Mouse (Mus musculus) lung, adult 18-20 months (tissue): ENCODE data around the gene Ccdc142.

Experiments
- DNase-seq, 2 experiments: peaks; one replicate each; pipeline ENCODE4 v3.0.0; 2022; ENCODE audit warnings: mixed read lengths in 2 of 2

Ccdc142 gene

GRCm38 (mm10) chr6:83101316-83101687, at the start of gene Ccdc142, which contains the start of gene Gm42688:
Gene Ccdc142 (plus strand): TSS chr6:83101601.
Gene Gm42688 (plus strand): TSS chr6:83101617.
- peak; percentile 94 to 95 for DNase-seq

- DNase-seq, result peak in 1 of 2 experiments; percentile 37
Observed at GRCm38 (mm10) chr6:83053136-83053960, 48.1 kb upstream of the Ccdc142 start.

- DNase-seq, result peak; percentile 98
Observed at GRCm38 (mm10) chr6:83054074-83054851, 47.1 kb upstream of the Ccdc142 start, which contains the start of gene Aup1. Gene Aup1 (plus strand): TSS chr6:83054521.

DNA sequence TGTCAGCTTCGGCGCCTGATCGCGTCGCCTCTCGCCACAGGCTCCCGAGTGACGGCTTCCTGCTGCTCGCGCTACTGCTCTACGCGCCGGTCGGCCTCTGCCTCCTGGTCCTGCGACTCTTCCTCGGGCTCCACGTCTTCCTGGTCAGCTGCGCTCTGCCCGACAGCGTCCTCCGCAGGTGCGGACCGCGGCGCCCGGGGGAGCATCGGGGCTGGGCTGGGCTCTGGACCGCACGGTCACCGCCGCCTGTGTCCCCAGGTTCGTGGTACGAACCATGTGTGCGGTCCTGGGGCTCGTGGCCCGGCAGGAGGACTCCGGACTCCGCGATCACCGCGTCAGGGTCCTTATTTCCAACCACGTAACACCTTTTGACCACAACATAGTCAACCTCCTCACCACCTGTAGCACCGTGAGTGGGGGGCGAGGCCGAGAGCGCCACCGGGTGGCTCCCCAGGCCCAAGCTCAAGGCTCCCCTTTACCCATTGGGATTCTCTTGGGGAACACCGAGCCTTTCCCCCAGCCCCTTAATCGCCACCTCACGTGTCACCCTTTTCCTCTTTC, 46.5 kb upstream of the Ccdc142 start, which contains the start of gene Htra2:
Gene Htra2 (minus strand): TSS at position 403 of the 561 bp plus-strand sequence.
- peak; percentile 38 to 42 for DNase-seq

GRCm38 (mm10) chr6:83057790-83058189, 43.6 kb upstream of the Ccdc142 start, which contains the start of gene Dqx1:
Gene Dqx1 (plus strand): TSS chr6:83057844.
- peak; percentile 26 to 59 for DNase-seq

- DNase-seq, result no peak
Observed at GRCm38 (mm10) chr6:83058725-83059124, 42.7 kb upstream of the Ccdc142 start.

DNA sequence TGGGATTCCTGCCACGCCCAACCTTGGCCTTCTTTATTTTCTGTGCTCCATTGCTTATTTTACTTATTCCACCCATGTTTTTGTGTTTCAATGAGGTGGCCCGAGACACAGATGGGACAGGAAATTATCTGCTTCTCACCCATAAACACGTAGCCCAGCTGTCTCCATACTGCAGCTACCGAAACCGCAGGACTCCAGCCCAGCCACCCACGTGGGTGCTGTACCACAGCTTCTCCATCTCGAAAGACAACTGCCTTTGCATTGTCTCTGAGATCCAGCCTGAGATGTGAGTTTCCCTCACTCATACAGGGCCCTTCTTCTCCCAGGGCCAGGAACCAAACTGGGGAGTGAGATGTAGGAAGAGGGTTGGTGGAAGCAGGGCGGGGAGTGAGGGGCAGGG, 35.4 kb upstream of the Ccdc142 start:
- DNase-seq, result no peak

DNA sequence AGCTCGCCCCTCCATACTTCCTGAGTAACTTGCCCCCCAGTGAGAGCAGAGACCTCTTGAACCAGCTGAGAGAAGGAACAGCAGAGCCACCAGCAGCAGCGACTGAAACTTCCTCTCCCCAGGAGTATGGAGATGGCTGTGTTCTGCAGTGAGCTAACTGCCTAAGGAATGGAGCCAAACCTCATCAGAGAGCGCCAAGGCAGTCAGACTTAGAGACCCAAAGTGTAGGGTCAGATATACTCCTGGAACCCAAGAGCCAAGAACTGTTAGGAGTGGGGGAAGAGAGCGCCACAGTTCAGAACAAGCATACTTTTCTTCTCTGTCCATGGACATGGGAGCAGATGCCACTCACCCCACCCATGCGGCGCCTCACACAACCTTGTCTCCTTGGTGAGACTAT, 35.0 kb upstream of the Ccdc142 start:
- no peak for DNase-seq

DNA sequence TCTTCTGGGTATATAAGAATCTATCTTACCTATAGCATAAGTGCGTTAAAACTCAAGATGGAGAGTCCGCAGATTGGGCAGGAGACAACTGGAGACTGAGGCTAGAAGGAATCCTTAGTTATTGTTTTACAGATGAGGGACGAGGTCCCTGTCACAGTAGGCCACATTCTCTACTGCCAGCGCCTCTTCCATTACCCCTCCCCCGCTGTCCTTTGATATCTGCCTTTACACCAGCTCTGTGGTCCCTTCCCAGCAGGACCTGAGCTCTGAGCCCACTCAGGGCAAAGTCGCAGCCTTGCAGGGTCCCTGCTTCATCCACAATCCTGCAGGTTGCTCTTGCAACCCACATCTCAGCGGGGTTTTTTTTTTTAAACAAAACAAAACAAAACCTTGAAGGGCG, 33.2 kb upstream of the Ccdc142 start:
- no peak for DNase-seq

GRCm38 (mm10) chr6:83068706-83069487, 32.5 kb upstream of the Ccdc142 start:
- no peak for DNase-seq

GRCm38 (mm10) chr6:83069488-83070246, 31.7 kb upstream of the Ccdc142 start:
- no peak for DNase-seq

DNA sequence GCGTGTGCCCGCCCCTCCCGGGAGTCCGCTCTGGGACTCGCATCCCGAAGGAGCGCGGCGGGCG, 31.3 kb upstream of the Ccdc142 start, which contains the start of gene Tlx2:
Gene Tlx2 (minus strand): TSS at position 47 of the 64 bp plus-strand sequence.
- DNase-seq, result no peak

GRCm38 (mm10) chr6:83070311-83071219, 30.8 kb upstream of the Ccdc142 start:
- DNase-seq, result no peak

DNA sequence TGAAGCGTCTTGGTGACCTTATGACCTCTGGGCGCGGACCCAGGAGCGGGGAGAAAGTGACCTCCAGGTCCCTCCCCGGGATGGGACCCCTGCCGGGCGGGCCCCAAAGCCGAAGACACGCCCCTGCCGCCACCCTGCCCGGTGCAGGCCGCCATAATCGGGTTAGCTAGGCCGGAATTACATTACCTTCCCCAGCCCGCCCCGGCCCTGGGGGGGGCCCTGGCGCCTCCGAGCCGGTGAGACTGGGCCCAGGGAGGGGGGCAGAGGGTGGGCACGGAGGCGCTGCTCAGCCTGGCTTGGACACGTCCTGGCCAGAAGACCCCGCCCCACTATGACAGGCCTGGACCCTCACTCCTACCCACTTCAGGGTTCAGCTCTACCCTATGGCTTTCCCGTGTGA, 30.2 kb upstream of the Ccdc142 start:
- DNase-seq, result no peak

- DNase-seq, result no peak
Observed at GRCm38 (mm10) chr6:83074979-83075378, 26.4 kb upstream of the Ccdc142 start.

DNA sequence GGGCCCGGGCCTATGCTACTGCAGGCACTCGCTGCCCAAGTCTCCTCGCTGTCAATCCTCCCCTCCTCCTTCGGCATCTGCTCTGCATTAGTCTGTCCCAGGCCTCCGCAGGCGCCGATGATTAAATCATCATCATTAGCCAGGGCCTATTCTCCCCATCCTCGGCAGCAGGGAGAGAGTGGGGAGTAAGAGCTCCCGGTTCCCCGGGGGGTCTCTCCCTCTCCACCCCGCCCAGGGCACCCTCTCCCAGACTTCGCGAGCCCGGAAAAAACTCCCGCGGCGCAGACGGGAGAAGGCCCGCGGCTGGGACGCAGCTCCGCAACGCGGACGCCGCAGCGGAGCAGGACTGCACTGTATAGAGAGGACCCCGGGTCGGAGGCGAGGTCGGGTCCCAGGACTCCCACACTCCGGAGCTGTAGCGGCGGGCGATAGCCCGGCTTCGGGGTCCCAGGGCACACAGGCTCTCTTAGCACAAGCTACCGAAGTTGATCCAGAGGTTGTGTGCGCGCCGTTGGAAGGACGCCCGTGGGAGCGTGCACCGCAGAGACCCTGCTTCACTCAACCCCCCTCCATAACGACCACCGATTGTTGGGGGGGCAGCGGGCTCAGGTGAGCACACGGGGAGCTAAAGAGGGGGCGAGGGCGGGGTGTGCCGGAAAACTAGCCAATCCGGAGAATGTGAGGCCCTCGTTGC, 23.6 kb upstream of the Ccdc142 start, which contains the start of gene Pcgf1:
Gene Pcgf1 (plus strand): TSS at position 240 of the 694 bp plus-strand sequence.
- DNase-seq, result peak in 1 of 2 experiments; percentile 39

DNA sequence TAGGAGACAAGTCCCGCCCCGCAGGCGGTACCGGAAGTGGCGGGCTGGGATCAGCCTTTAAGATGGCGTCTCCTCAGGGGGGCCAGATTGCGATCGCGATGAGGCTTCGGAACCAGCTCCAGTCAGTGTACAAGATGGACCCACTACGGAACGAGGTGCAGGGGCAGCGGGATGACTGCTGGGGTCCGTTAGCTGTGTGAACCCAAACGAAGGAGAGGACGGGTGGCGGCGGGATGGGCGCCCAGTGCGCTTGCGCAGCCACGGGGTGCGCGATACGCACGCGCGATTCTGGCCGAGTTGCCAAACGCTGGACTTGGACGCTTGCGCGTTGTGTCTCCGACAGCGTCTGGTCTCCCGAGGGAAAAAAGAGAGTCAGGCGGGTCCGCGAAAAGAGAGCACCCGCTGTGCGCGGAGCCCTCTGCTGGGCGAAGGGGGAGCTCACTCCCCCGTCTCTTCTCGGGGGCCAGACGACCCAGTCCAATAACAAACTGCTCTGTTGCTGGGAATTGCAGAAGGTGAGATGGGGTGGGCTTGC, 23.0 kb upstream of the Ccdc142 start:
- DNase-seq, result peak; percentile 99

- DNase-seq, result no peak
Observed at GRCm38 (mm10) chr6:83080210-83080609, 21.2 kb upstream of the Ccdc142 start.

- no peak for DNase-seq
Observed at GRCm38 (mm10) chr6:83083497-83083896, 17.9 kb upstream of the Ccdc142 start.

GRCm38 (mm10) chr6:83084477-83084876, 16.9 kb upstream of the Ccdc142 start:
- DNase-seq, result no peak
